Mouse (Mus musculus): Measurements from ENCODE around the gene Gprc6a. TPM values are rescaled to one million over a fixed set of nuclear protein-coding genes. Genes with fewer than 3 reads are reported as not detected.

Gprc6a gene
- polyA plus RNA-seq, 1 experiment from 2014 or later = 0.07 TPM

GRCm38 (mm10) chr10:51657324-51657723 is 26.1 kb upstream of the Gprc6a start:
- Histone ChIP-seq H3K36me3 (ENCODE audit: control insufficient read depth, insufficient read depth) (no peaks in the 10 kb centered on the region), H3K9ac (ENCODE audit: low read depth, low read length) (no peak overlapping the region), H3K4me3 (ENCODE audit: low read depth, low read length) (no peak overlapping the region), H3K27me3 (replicated peaks; ENCODE audit: control insufficient read depth, insufficient read depth, low read length) (no peaks in the 10 kb centered on the region), H3K27ac (ENCODE audit: low read depth, low read length) (no peak overlapping the region), H3K4me1 (replicated peaks; ENCODE audit: control insufficient read depth, insufficient read depth, low read length) (no peaks in the 10 kb centered on the region), H3K4me2 (replicated peaks; ENCODE audit: low read depth) (no peak overlapping the region), H3K9me3 (ENCODE audit: control insufficient read depth) (no peaks in the 10 kb centered on the region)
- 0 out of 2 replicates have a peak, but pooled peaks have one; percentile 30 for TF ChIP-seq CTCF (IDR thresholded peaks at IDR 0.05; ENCODE audit: low read depth)
- WGBS = 74% methylated on average over 1 of the region's 1 CpGs
- ATAC-seq = no peak

DNA sequence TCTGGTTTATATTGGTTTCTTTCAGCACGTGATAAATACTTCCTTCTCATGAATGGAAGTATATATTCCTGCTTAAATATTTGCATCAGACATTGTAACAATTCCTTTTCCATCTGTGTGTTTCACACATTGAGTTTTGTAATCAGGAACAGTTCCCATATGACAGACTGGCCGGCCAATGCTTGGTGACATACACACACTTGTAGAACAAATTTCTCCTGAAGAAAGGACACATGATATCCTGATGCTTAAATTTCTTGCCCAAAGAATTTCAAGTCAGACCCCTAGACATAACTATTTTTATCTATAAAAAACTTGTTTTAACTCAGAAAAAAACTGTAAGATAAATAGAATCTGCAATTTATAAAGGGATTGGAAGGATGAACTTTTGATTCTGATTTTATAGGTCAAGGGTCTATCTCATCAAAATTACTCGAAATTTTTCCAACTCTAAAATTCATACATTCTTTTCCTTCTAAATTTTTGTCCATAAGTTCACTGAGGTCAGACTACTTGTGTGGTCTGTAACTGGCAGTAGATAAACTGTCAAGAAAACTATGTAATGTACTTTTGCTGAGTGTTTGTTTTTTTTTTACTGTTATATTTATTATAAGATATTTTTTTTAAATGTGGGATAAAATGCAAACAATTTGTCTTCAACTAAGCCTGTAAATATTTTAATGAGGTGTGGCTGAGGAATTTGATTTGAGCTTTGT is 18.4 kb upstream of the Gprc6a start:
- H3K27me3 ChIP-seq (replicated peaks; ENCODE audit: control insufficient read depth, insufficient read depth, low read length) = no peaks in the 10 kb centered on the region
- H3K36me3 ChIP-seq (ENCODE audit: control insufficient read depth, insufficient read depth) = no peaks in the 10 kb centered on the region
- TF ChIP-seq CTCF (IDR thresholded peaks at IDR 0.05; ENCODE audit: low read depth) = no peak
- H3K4me3 ChIP-seq (ENCODE audit: low read depth, low read length) = no peak overlapping the region
- H3K9ac ChIP-seq (ENCODE audit: low read depth, low read length) = no peak overlapping the region
- no peak overlapping the region for H3K27ac ChIP-seq (ENCODE audit: low read depth, low read length)
- no peak for ATAC-seq
- no peak overlapping the region for H3K4me2 ChIP-seq (replicated peaks; ENCODE audit: low read depth)
- no peaks in the 10 kb centered on the region for H3K4me1 ChIP-seq (replicated peaks; ENCODE audit: control insufficient read depth, insufficient read depth, low read length)
- no peaks in the 10 kb centered on the region for H3K9me3 ChIP-seq (ENCODE audit: control insufficient read depth)
- WGBS = 65% methylated on average over 3 of the region's 3 CpGs

GRCm38 (mm10) chr10:51621193-51621592 is 10.1 kb downstream of the Gprc6a start:
- no peak overlapping the region for H3K4me2 ChIP-seq (replicated peaks; ENCODE audit: low read depth)
- TF ChIP-seq CTCF (IDR thresholded peaks at IDR 0.05; ENCODE audit: low read depth) = no peak
- WGBS = 84% methylated on average over 3 of the region's 3 CpGs
- no peaks in the 10 kb centered on the region for H3K9me3 ChIP-seq (ENCODE audit: control insufficient read depth)
- H3K36me3 ChIP-seq (ENCODE audit: control insufficient read depth, insufficient read depth) = no peaks in the 10 kb centered on the region
- ATAC-seq = no peak
- H3K4me1 ChIP-seq (replicated peaks; ENCODE audit: control insufficient read depth, insufficient read depth, low read length) = no peaks in the 10 kb centered on the region
- no peak overlapping the region for H3K9ac ChIP-seq (ENCODE audit: low read depth, low read length)
- no peaks in the 10 kb centered on the region for H3K27me3 ChIP-seq (replicated peaks; ENCODE audit: control insufficient read depth, insufficient read depth, low read length)
- H3K4me3 ChIP-seq (ENCODE audit: low read depth, low read length) = no peak overlapping the region
- no peak overlapping the region for H3K27ac ChIP-seq (ENCODE audit: low read depth, low read length)

DNA sequence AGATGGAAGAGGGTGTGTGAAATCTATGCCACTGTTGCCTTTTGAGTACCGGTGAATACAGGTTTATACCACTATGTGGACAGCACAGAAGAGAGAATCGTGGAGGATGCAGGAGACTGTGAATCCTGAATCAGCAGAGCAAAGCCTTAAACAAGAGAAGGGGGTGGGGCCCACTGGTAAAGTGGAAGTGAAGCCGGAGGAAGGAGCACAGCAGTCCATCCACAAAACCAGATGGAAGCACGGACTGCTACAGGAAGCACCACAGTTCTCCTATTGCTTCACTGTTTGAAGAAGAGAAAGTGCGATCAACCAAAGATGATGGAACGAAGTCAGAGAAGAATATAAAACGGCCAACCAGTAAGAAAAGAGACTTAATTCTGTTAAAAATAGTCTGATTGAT is 11.1 kb downstream of the Gprc6a start:
- Histone ChIP-seq H3K4me1 (replicated peaks; ENCODE audit: control insufficient read depth, insufficient read depth, low read length) (no peaks in the 10 kb centered on the region), H3K9ac (ENCODE audit: low read depth, low read length) (no peak overlapping the region), H3K4me3 (ENCODE audit: low read depth, low read length) (no peak overlapping the region), H3K27ac (ENCODE audit: low read depth, low read length) (no peak overlapping the region), H3K9me3 (ENCODE audit: control insufficient read depth) (no peaks in the 10 kb centered on the region), H3K36me3 (ENCODE audit: control insufficient read depth, insufficient read depth) (no peaks in the 10 kb centered on the region), H3K27me3 (replicated peaks; ENCODE audit: control insufficient read depth, insufficient read depth, low read length) (no peaks in the 10 kb centered on the region), H3K4me2 (replicated peaks; ENCODE audit: low read depth) (no peak overlapping the region)
- ATAC-seq = no peak
- 65% methylated on average over 7 of the region's 7 CpGs for WGBS
- no peak for TF ChIP-seq CTCF (IDR thresholded peaks at IDR 0.05; ENCODE audit: low read depth)

GRCm38 (mm10) chr10:51618538-51618937 is 12.7 kb downstream of the Gprc6a start:
- Histone ChIP-seq H3K27ac (ENCODE audit: low read depth, low read length) (no peak overlapping the region), H3K4me3 (ENCODE audit: low read depth, low read length) (no peak overlapping the region), H3K36me3 (ENCODE audit: control insufficient read depth, insufficient read depth) (no peaks in the 10 kb centered on the region), H3K4me2 (replicated peaks; ENCODE audit: low read depth) (no peak overlapping the region), H3K9ac (ENCODE audit: low read depth, low read length) (no peak overlapping the region), H3K4me1 (replicated peaks; ENCODE audit: control insufficient read depth, insufficient read depth, low read length) (no peaks in the 10 kb centered on the region), H3K27me3 (replicated peaks; ENCODE audit: control insufficient read depth, insufficient read depth, low read length) (no peaks in the 10 kb centered on the region), H3K9me3 (ENCODE audit: control insufficient read depth) (no peaks in the 10 kb centered on the region)
- no peak for ATAC-seq
- WGBS = 93% methylated on average over 2 of the region's 2 CpGs
- no peak for TF ChIP-seq CTCF (IDR thresholded peaks at IDR 0.05; ENCODE audit: low read depth)

DNA sequence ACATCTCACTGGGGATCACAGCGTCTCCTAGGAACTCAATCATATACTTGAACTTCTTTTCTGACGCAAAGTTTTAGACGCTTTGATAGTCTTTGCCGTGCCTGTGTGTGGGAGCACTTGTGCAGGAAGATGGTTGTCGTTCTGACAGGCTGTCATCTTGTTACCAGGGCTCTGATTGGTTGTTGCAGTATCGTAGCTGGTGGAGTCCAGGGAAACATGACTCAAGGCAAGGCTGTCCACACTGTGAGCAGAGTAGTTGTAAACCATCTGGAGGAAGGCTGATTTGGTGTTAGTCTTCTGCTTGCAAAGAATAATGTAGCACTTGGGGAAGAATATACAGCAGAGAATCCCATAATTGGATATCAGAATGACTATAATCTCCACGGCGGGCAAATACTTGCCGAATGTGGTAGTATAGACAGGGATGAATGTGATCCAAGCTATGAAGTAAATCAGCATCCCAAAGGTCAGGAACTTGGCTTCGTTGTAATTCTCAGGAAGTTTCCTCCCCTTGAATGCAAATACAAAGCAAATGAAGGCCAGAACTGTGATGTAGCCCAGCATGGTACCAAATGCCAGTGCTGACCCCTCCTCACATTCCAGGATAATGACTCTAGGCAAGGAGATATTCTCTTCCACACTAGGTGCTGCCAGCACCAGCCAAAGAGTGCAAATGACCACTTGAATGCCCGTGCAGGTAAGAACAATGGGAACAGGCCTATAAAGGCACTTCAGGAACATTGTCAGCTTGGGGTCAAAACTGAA is 16.3 kb downstream of the Gprc6a start:
- no peak for TF ChIP-seq CTCF (IDR thresholded peaks at IDR 0.05; ENCODE audit: low read depth)

More for the DNA sequence above, 16.3 kb downstream of the Gprc6a start:
- Histone ChIP-seq H3K4me3 (ENCODE audit: low read depth, low read length) (no peak overlapping the region), H3K27me3 (replicated peaks; ENCODE audit: control insufficient read depth, insufficient read depth, low read length) (no peaks in the 10 kb centered on the region), H3K36me3 (ENCODE audit: control insufficient read depth, insufficient read depth) (no peaks in the 10 kb centered on the region), H3K27ac (ENCODE audit: low read depth, low read length) (no peak overlapping the region), H3K4me1 (replicated peaks; ENCODE audit: control insufficient read depth, insufficient read depth, low read length) (no peaks in the 10 kb centered on the region), H3K9ac (ENCODE audit: low read depth, low read length) (no peak overlapping the region), H3K4me2 (replicated peaks; ENCODE audit: low read depth) (no peak overlapping the region), H3K9me3 (ENCODE audit: control insufficient read depth) (no peaks in the 10 kb centered on the region)
- 76% methylated on average over 11 of the region's 11 CpGs for WGBS
- ATAC-seq = no peak
